Mouse (Mus musculus): ENCODE results near the gene Cyp4f18. TPM values are rescaled to one million over a fixed set of nuclear protein-coding genes. Genes with fewer than 3 reads are reported as not detected.

The Cyp4f18 gene
- polyA plus RNA-seq, 1 experiment from 2014 or later: 1.9 TPM

DNA sequence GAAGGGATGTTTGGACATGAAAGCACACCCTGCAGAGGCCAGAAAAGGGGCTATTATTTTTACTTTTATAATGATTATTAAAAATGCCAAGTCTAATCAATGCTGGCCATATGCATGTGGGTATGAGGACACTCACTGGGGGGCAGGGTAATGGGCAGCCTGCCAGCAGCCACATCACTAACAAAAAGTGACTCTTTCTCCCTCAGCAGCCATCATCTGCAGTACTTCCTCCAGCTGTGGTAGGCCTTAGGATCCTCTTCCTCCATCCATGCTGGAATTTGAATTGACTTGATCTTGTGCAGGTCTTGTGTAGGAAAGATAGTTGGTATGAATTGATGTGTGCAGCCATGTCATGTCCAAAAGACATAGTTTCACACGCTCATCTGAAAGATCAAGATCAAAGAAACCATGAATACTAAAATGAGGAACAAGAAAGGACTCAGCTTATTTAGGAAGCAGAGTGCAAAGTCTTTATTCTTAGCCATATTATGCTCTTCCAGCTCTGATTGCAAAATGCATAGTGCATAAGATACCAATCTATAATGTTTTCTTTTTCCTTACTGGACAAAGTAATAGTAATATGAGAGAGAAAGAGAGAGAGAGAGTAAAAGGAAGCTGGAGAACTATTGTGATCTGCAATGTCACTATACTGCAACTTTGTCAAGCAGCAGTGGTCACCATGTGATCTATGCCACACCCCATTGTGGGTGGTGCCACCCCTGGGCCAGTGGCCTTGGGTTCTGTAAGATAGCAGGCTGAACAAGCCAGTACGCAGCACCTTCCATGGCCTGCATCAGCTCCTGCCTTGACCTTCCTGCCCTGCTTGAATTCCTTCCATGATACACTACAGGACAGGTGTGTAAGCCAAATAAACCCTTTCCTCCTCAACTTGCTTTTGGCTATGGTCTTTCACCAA is 68.9 kb downstream of the Cyp4f18 start:
- ATAC-seq (replicated peaks; ENCODE audit: low FRiP score, low read depth): no peak
- 75% methylated on average over 2 of the region's 2 CpGs for WGBS
- Histone ChIP-seq H3K27ac (no peak overlapping the region), H3K9ac (ENCODE audit: low read depth, low read length) (no peak overlapping the region), H3K4me2 (ENCODE audit: low read length) (no peak overlapping the region), H3K36me3 (ENCODE audit: insufficient read depth, low read length) (no peaks in the 10 kb centered on the region), H3K9me3 (replicated peaks; ENCODE audit: low read length) (no peaks in the 10 kb centered on the region), H3K4me1 (replicated peaks; ENCODE audit: insufficient read depth, low read length) (no peaks in the 10 kb centered on the region), H3K27me3 (ENCODE audit: insufficient read depth, low read length) (no peaks in the 10 kb centered on the region), H3K4me3 (replicated peaks; ENCODE audit: low read depth, low read length) (no peak overlapping the region)
- no peak for DNase-seq (ENCODE audit: low spot score)
- no peak for TF ChIP-seq CTCF (IDR thresholded peaks at IDR 0.05; ENCODE audit: low read depth)

Other genes with a start within 250 kb of the Cyp4f18 start
- gene Zfp709, start 127.6 kb downstream of the Cyp4f18 start, polyA plus RNA-seq (2015; fragmentation: Nextera tagmentation; extraction: Ambion mirVana): 4.8 and 5.4 TPM in 2 replicates
- 4.0 and 4.6 TPM in 2 replicates for gene Zfp882, start 101.0 kb downstream of the Cyp4f18 start, polyA plus RNA-seq (2015; fragmentation: Nextera tagmentation; extraction: Ambion mirVana)
- gene Zfp617, start 101.0 kb downstream of the Cyp4f18 start, polyA plus RNA-seq (2015; fragmentation: Nextera tagmentation; extraction: Ambion mirVana): 13.6 and 17.3 TPM in 2 replicates
- 20.9 and 21.9 TPM in 2 replicates for gene Zfp961, start 58.6 kb downstream of the Cyp4f18 start, polyA plus RNA-seq (2015; fragmentation: Nextera tagmentation; extraction: Ambion mirVana)
- gene Olfr372, start 31.6 kb upstream of the Cyp4f18 start, polyA plus RNA-seq (2015; fragmentation: Nextera tagmentation; extraction: Ambion mirVana): not detected in 2 replicates
- 0.08 TPM in 1 of 2 replicates, not detected in the other for gene Olfr373, start 73.6 kb upstream of the Cyp4f18 start, polyA plus RNA-seq (2015; fragmentation: Nextera tagmentation; extraction: Ambion mirVana)
- not detected in 2 replicates for gene Olfr374, start 97.4 kb upstream of the Cyp4f18 start, polyA plus RNA-seq (2015; fragmentation: Nextera tagmentation; extraction: Ambion mirVana)
- gene Tpm4, start 125.3 kb upstream of the Cyp4f18 start, polyA plus RNA-seq (2015; fragmentation: Nextera tagmentation; extraction: Ambion mirVana): 604 and 692 TPM in 2 replicates
- 100 and 108 TPM in 2 replicates for gene Rab8a, start 151.6 kb upstream of the Cyp4f18 start, polyA plus RNA-seq (2015; fragmentation: Nextera tagmentation; extraction: Ambion mirVana)
- gene Hsh2d, start 180.0 kb upstream of the Cyp4f18 start, polyA plus RNA-seq (2015; fragmentation: Nextera tagmentation; extraction: Ambion mirVana): 0.24 TPM in 1 of 2 replicates, not detected in the other
- not detected in 2 replicates for gene Cib3, start 203.2 kb upstream of the Cyp4f18 start, polyA plus RNA-seq (2015; fragmentation: Nextera tagmentation; extraction: Ambion mirVana)
- gene Gm11034, start 204.0 kb upstream of the Cyp4f18 start, polyA plus RNA-seq (2015; fragmentation: Nextera tagmentation; extraction: Ambion mirVana): not detected in 2 replicates
- 72.7 and 74.4 TPM in 2 replicates for gene Fam32a, start 210.1 kb upstream of the Cyp4f18 start, polyA plus RNA-seq (2015; fragmentation: Nextera tagmentation; extraction: Ambion mirVana)
- 93.0 and 103 TPM in 2 replicates for gene Ap1m1, start 230.4 kb upstream of the Cyp4f18 start, polyA plus RNA-seq (2015; fragmentation: Nextera tagmentation; extraction: Ambion mirVana)